Mouse (Mus musculus) adipose tissue, adult 10 weeks (tissue): Measurements from ENCODE around the gene Acer2. TPM values are rescaled to one million over a fixed set of nuclear protein-coding genes. Genes with fewer than 3 reads are reported as not detected.

Experiments
- polyA plus RNA-seq: library from polyadenylated mRNA; stranded (reverse); fragments of 350-450 nt; fragmentation: Illumina TruSeq; extraction: RNeasy Lipid Tissue Mini Kit (QIAGEN cat#74804); gene quantifications from one replicate; pipeline ENCODE4 v1.2.3, GENCODE M21; 2014; ENCODE audit warnings: low read depth, low replicate concordance

Gene Acer2
- 13.2 TPM for polyA plus RNA-seq

GRCm38 (mm10) chr4:86874146-86874847 is at the start of gene Acer2:
Gene Acer2, plus strand, starts transcription at chr4:86874396.

GRCm38 (mm10) chr4:86857113-86858069 is 16.8 kb upstream of the Acer2 start, which contains the start of gene Rps6:
Gene Rps6, minus strand, starts transcription at chr4:86857412.

Other genes starting within 250 kb of the Acer2 start
- 108 TPM for gene Plin2, start 204.3 kb upstream of the Acer2 start, polyA plus RNA-seq
- 12.3 TPM for gene Dennd4c, start 125.8 kb upstream of the Acer2 start, polyA plus RNA-seq
- gene Rps6, start 17.0 kb upstream of the Acer2 start, polyA plus RNA-seq = 1,236 TPM